Mouse (Mus musculus): Measurements from ENCODE around the gene Sebox. TPM values are rescaled to one million over a fixed set of nuclear protein-coding genes. Genes with fewer than 3 reads are reported as not detected.
A peak's percentile ranks its signal among the peaks of the same experiment; 100 is the strongest.
"Not testable (repeated sequence)": the region's sequence is repeated elsewhere in the genome, so short reads cannot be mapped to it uniquely, and the experiment has no call there.

Gene Sebox
- polyA plus RNA-seq, 1 experiment from 2014 or later = not detected

DNA sequence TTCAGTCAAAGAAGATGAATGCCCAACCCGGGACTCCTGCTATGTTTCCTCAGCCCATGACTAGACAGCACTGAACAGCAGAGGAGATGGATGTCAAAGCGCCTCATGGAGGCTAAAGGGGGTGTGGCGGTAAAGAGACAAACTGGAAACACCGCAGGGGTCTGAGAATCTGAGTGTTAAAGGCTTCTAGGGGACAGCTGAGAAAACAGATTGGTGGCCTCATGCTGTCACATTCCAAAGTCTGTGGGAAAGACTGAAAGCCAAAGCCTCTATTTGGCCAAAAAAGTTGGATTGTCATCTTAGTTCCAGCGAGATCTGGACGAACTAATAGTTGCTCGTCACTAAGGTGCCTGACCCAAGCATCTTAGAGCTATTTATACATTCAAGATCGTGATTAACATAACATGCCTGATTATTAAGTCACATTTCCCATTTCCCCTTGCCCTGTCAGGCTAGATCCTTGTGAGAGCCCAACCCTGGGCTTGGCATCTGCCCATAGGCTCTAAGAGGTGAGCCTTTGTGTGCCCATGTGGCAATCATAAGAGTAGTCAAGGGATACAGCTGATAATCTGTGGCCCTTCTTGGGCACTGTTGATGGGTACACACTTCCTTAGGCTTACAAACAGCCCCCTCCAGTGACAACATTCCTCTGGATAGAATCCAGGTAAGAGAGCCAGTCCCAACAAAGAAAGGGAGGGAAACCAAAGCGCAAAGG is 20.2 kb downstream of the Sebox start:
- H3K27ac ChIP-seq = no peak overlapping the region
- H3K36me3 ChIP-seq = peaks cover 95% of the 10 kb centered on the region
- no peaks in the 10 kb centered on the region for H3K9me3 ChIP-seq
- 77% methylated on average over 9 of the region's 9 CpGs for WGBS
- no peak for ATAC-seq (ENCODE audit: low FRiP score, low read depth)
- no peak overlapping the region for H3K4me2 ChIP-seq (replicated peaks)
- H3K4me3 ChIP-seq = no peak overlapping the region
- H3K4me1 ChIP-seq = no peaks in the 10 kb centered on the region
- H3K27me3 ChIP-seq (replicated peaks) = no peaks in the 10 kb centered on the region
- H3K9ac ChIP-seq = no peak overlapping the region

DNA sequence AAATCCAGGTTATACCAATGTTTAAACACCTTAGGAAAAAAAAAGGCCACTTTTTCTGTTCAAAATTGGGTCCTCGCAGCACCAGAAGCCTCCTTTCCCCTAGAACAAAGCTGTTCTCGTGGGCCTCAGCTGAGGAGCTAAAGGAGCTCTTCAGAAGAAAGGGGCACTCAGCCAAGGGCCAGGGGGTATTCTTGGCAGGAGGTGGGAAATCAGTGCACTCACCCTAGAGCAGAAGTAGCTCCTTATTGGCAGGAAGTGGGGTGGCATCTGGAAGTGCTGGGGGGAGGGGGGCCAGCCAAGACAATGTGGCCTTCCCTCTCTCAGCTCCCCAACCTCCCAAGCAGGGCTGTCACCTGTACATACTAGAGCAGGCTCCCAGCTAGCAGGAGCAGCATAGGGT is 21.6 kb downstream of the Sebox start:
- Histone ChIP-seq H3K27ac (no peak overlapping the region), H3K9me3 (no peaks in the 10 kb centered on the region), H3K9ac (no peak overlapping the region), H3K36me3 (peaks cover 96% of the 10 kb centered on the region), H3K27me3 (replicated peaks) (no peaks in the 10 kb centered on the region), H3K4me2 (replicated peaks) (no peak overlapping the region), H3K4me1 (no peaks in the 10 kb centered on the region), H3K4me3 (no peak overlapping the region)
- ATAC-seq (ENCODE audit: low FRiP score, low read depth) = no peak
- WGBS = 92% methylated on average over 2 of the region's 2 CpGs

DNA sequence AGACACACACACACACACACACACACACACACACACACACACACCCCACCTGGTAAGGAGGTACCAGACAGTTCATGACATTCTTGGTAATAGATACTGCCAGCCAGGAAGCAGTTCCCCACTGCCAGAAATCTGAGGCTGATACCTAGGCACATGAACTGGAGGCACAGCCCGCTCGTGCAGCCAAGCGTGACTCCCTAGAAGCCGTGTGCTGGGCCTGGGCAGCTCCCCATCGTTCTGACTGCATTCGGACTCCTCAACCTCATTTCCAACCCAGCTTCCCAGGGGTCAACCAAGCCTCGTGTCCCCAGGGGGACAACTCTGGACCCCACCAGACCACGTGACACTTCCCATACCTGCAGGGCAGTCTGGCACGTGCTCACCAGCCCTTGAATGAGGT is 25.5 kb downstream of the Sebox start:
- H3K9ac ChIP-seq = 0 out of 2 replicates have a peak overlapping the region, but pooled peaks have one; percentile 1
- H3K4me2 ChIP-seq (replicated peaks) = no peak overlapping the region
- no peak overlapping the region for H3K4me3 ChIP-seq
- H3K27me3 ChIP-seq (replicated peaks) = no peaks in the 10 kb centered on the region
- H3K4me1 ChIP-seq = no peaks in the 10 kb centered on the region
- no peak overlapping the region for H3K27ac ChIP-seq
- H3K9me3 ChIP-seq = no peaks in the 10 kb centered on the region
- 87% methylated on average over 9 of the region's 9 CpGs for WGBS
- H3K36me3 ChIP-seq = peaks cover 68% of the 10 kb centered on the region
- no peak for ATAC-seq (ENCODE audit: low FRiP score, low read depth)

DNA sequence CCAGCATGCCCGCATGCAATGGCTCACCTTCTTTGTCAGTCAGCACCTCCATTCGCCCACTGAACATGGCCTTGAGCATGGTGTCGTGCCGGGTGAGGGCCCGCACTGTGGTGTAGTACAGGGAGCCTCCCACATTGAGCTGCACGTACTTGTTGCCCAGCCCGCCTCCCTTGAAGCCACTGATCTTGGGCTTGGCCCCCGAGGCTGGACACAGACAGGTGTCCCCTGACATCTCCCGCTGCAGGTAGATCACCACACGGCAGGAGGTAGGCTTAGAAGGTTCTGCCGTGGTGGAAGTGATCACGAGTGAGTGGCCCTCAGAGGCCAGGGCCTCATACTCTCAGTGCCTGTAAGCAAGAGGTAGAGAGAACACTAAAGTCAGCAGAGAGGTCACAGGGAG is 26.8 kb downstream of the Sebox start:
- no peaks in the 10 kb centered on the region for H3K9me3 ChIP-seq
- WGBS = 93% methylated on average over 12 of the region's 12 CpGs
- H3K4me3 ChIP-seq = no peak overlapping the region
- peaks cover 6% of the 10 kb centered on the region for H3K4me1 ChIP-seq
- H3K27me3 ChIP-seq (replicated peaks) = no peaks in the 10 kb centered on the region
- no peak for ATAC-seq (ENCODE audit: low FRiP score, low read depth)
- peaks cover 56% of the 10 kb centered on the region for H3K36me3 ChIP-seq
- no peak overlapping the region for H3K27ac ChIP-seq
- H3K4me2 ChIP-seq (replicated peaks) = no peak overlapping the region
- H3K9ac ChIP-seq = no peak overlapping the region

DNA sequence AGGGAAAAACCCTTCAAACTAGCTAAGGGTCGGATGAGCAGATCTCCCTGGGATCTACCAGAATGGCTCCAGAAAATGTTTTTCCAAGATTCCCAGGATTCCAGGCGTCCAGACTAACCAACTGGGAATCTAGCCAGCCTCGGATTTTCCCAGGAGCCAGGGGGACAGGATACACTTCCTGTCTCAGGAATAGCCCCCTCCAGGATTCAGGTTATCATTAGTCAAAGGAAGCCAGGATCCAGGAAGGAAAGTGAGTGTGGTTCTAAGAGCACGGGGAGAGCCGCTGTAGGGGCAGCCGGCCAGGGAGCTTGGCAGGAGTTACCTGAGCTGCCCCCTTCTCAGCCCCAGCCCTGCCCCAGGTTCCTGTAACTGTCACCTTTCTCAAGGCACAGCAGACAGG is 27.8 kb downstream of the Sebox start:
- peaks cover 11% of the 10 kb centered on the region for H3K4me1 ChIP-seq
- no peaks in the 10 kb centered on the region for H3K9me3 ChIP-seq
- H3K27me3 ChIP-seq (replicated peaks) = no peaks in the 10 kb centered on the region
- H3K36me3 ChIP-seq = peaks cover 46% of the 10 kb centered on the region
- ATAC-seq (ENCODE audit: low FRiP score, low read depth) = no peak
- no peak overlapping the region for H3K9ac ChIP-seq
- WGBS = 92% methylated on average over 6 of the region's 6 CpGs
- H3K4me3 ChIP-seq = no peak overlapping the region
- no peak overlapping the region for H3K4me2 ChIP-seq (replicated peaks)
- H3K27ac ChIP-seq = no peak overlapping the region

DNA sequence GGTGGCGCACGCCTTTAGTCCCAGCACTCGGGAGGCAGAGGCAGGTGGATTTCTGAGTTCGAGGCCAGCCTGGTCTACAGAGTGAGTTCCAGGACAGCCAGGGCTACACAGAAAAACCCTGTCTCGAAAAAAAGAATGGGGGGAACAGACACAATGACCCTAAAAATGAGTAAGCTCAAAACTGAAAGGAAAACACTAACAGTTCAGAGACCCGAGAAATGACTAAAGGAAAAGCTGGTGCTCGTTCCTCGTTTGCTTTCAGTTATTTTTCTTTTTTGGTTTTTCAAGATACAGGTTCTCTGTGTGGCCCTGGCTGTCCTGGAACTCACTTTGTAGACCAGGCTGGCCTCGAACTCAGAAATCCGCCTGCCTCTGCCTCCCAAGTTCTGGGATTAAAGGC is 28.3 kb downstream of the Sebox start:
- ATAC-seq (ENCODE audit: low FRiP score, low read depth); H3K27me3 ChIP-seq (replicated peaks); H3K4me2 ChIP-seq (replicated peaks); H3K9me3 ChIP-seq; H3K4me3 ChIP-seq; H3K9ac ChIP-seq; H3K27ac ChIP-seq: not testable (repeated sequence)
- 95% methylated on average over 10 of the region's 10 CpGs for WGBS
- H3K4me1 ChIP-seq = peaks cover 11% of the 10 kb centered on the region
- H3K36me3 ChIP-seq = peaks cover 41% of the 10 kb centered on the region

- WGBS = 94% methylated on average over 4 of the region's 4 CpGs
- peak overlapping the region; percentile 78 for H3K4me2 ChIP-seq (replicated peaks)
- no peak overlapping the region for H3K9ac ChIP-seq
- no peak overlapping the region for H3K4me3 ChIP-seq
- H3K27me3 ChIP-seq (replicated peaks) = no peaks in the 10 kb centered on the region
- H3K9me3 ChIP-seq = no peaks in the 10 kb centered on the region
- no peak for ATAC-seq (ENCODE audit: low FRiP score, low read depth)
- H3K4me1 ChIP-seq = peaks cover 21% of the 10 kb centered on the region
- H3K27ac ChIP-seq = no peak overlapping the region
- peaks cover 26% of the 10 kb centered on the region for H3K36me3 ChIP-seq
Observed at GRCm38 (mm10) chr11:78534516-78534915, 31.3 kb downstream of the Sebox start.

DNA sequence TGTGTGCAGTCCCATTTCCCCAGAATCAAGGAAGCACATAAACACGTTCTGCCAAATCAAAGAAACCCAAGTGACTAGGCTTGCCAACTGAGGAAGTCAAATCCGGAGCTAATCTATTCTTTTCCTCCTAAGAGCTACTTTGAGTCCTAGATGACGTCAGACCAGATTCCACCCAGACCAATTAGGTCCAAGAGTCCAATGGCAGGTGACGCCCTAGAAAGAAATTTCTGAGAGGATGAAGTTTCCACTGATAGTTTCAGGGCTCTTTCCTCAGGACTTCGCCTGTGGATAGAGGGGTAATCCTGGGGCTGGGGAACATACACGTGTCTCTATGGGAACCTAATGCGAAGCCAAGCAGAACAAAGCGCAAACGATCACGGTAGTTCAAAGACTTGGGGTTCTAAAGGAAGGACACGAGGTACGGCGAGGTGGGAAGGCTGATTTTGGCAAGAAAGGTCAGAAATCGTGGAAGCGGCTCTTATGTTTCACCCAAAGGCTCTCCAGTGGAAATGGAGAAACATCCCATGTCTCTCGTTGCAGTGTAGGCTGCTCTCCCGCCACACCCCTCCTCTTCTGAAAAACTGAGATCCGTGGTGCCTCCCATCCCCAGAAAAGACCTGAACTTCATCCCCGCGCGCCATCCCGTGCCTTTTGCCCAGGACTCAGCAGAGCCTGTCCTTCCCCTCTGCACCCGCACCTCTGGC is 32.3 kb downstream of the Sebox start:
- Histone ChIP-seq H3K9me3 (no peaks in the 10 kb centered on the region), H3K9ac (peak overlapping the region; percentile 65), H3K27me3 (replicated peaks) (no peaks in the 10 kb centered on the region), H3K4me3 (peak overlapping the region; percentile 74), H3K4me1 (peaks cover 21% of the 10 kb centered on the region), H3K4me2 (replicated peaks) (peak overlapping the region; percentile 78), H3K36me3 (peaks cover 26% of the 10 kb centered on the region), H3K27ac (peak overlapping the region; percentile 60)
- peak; percentile 65 for ATAC-seq (ENCODE audit: low FRiP score, low read depth)
- under 1% methylated on average over 23 of the region's 23 CpGs for WGBS

DNA sequence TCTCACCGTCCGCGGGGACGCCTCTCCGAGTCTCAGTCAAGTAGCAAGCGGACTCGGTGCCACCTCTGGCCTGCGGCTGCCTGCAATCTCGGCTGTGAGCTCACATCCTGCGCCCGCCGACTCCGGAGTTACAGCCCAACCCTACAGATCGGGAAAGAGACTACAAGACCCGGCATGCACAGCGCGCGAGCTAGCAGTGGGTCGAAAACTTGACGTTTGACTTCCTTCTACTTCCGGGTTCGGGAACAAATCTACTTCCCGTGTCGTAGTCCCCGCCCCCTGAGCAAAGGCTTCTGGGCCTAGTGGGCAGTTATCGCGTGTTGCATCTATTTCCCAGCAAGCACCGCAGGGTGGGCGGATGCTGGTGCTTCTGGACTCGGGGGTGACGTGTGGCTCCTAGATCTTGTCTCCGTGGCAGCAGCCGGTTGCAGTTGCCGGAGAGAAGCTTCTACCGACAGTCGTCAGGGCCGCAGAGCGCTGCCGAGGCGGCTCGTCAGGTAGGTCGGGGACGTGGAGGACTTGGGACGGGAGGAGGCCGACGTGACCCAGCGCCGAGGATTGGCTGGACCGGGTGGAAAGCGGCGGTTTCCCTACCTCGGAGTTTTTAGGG is 32.9 kb downstream of the Sebox start, which contains the start of the genes Tnfaip1 and Ift20:
Gene Tnfaip1 (minus strand): TSS at position 253 of the 610 bp plus-strand sequence.
Gene Ift20 (plus strand): TSS at position 282 of the 610 bp plus-strand sequence.
- under 1% methylated on average over 52 of the region's 52 CpGs for WGBS
- peak; percentile 98 for ATAC-seq (ENCODE audit: low FRiP score, low read depth)

GRCm38 (mm10) chr11:78536690-78537084 is 33.4 kb downstream of the Sebox start:
- no peak overlapping the region for H3K27ac ChIP-seq
- WGBS = 4% methylated on average over 14 of the region's 14 CpGs
- peak overlapping the region; percentile 79 for H3K9ac ChIP-seq
- peaks cover 21% of the 10 kb centered on the region for H3K4me1 ChIP-seq
- no peak for ATAC-seq (ENCODE audit: low FRiP score, low read depth)
- peaks cover 32% of the 10 kb centered on the region for H3K36me3 ChIP-seq
- no peaks in the 10 kb centered on the region for H3K27me3 ChIP-seq (replicated peaks)
- H3K4me2 ChIP-seq (replicated peaks) = peak overlapping the region; percentile 86
- H3K9me3 ChIP-seq = no peaks in the 10 kb centered on the region
- H3K4me3 ChIP-seq = peak overlapping the region; percentile 74

More for the DNA sequence above, 32.9 kb downstream of the Sebox start, which contains the start of the genes Tnfaip1 and Ift20:
- peak within 1 kb of the TSS; percentile 79 for H3K9ac ChIP-seq
- peak within 1 kb of the TSS; percentile 60 for H3K27ac ChIP-seq
- H3K4me3 ChIP-seq = peak within 1 kb of the TSS; percentile 74
- H3K9me3 ChIP-seq = no peaks in the 10 kb centered on the region
- H3K4me2 ChIP-seq (replicated peaks) = peak within 1 kb of the TSS; percentile 86
- peaks cover 21% of the 10 kb centered on the region for H3K4me1 ChIP-seq
- H3K27me3 ChIP-seq (replicated peaks) = no peaks in the 10 kb centered on the region
- H3K36me3 ChIP-seq = peaks cover 29% of the 10 kb centered on the region

- Histone ChIP-seq H3K4me3 (no peak overlapping the region), H3K27me3 (replicated peaks) (no peaks in the 10 kb centered on the region), H3K9ac (no peak overlapping the region), H3K36me3 (peaks cover 50% of the 10 kb centered on the region), H3K4me2 (replicated peaks) (no peak overlapping the region), H3K27ac (no peak overlapping the region), H3K9me3 (no peaks in the 10 kb centered on the region), H3K4me1 (peaks cover 11% of the 10 kb centered on the region)
- WGBS = 86% methylated on average over 3 of the region's 3 CpGs
- no peak for ATAC-seq (ENCODE audit: low FRiP score, low read depth)
Observed at GRCm38 (mm10) chr11:78540358-78540757, 37.1 kb downstream of the Sebox start.

DNA sequence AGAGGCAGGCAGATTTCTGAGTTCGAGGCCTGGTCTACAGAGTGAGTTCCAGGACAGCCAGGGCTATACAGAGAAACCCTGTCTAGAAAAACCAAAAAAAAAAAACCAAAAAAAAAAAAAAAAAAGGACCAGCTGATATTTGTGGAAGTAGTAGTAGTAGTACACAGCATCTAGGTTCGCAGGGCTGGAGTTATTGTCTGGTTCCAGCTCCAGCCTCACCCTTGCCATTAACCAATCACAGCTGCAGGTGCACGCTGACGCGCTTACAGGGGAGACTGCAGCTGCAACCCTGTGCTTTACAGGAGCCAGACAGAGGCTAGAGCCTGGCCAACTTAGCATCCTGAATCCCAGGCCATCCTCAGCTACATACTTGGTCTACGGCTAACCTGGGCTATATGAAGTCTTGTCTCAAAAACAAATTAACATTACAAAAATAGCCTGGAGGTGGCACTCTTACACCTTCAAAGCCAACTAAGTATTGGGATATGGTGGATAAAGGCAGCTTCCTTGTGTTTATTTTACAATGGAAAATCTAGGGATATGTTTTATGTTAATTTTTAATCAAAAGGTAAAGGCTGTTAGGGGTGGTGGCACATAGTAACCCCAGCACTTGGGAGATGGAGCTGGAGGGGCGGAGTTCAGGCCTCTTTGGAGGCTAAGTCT is 41.3 kb downstream of the Sebox start:
- ATAC-seq (ENCODE audit: low FRiP score, low read depth) = no peak
- Histone ChIP-seq H3K27me3 (replicated peaks) (no peaks in the 10 kb centered on the region), H3K9me3 (no peaks in the 10 kb centered on the region), H3K9ac (no peak overlapping the region), H3K4me3 (no peak overlapping the region), H3K36me3 (peaks cover 38% of the 10 kb centered on the region), H3K4me2 (replicated peaks) (no peak overlapping the region), H3K4me1 (peaks cover 18% of the 10 kb centered on the region), H3K27ac (no peak overlapping the region)
- 94% methylated on average over 7 of the region's 7 CpGs for WGBS

Data from neural tube, embryonic 12.5 days (tissue).